ENCODE assay signal across 28 mouse cellular contexts in genomic region chr10:93239201-93239806, GRCm38 (mm10).
DNase-seq lines count a peak whose midpoint lies in the region; ATAC-seq and TF ChIP-seq lines count a peak whose summit lies in the region.
"Had no signal": no experiment of that assay in that cellular context is flagged by ENCODE, and none has a peak within 500 bp of the region (broad histone marks: within the 10 kb centered on the region; RNA-seq: fewer than 3 reads in every experiment).

No protein-coding gene starts in this region.

- no peak for TF ChIP-seq POLR2A in heart, adult 2 months (IDR thresholded peaks at IDR 0.05; ENCODE audit: insufficient read depth, low read depth, low read length)

- no peaks in the 10 kb centered on the region for H3K79me2 ChIP-seq in heart, adult 2 months (replicated peaks; ENCODE audit: control insufficient read depth, insufficient read depth, low read length)

- no peak overlapping the region for H3K4me3 ChIP-seq in heart, adult 2 months
- H3K4me3 ChIP-seq in intestine, embryonic 14.5 days (ENCODE audit: low read depth, low read length), result no peak overlapping the region
- no peak overlapping the region for H3K4me3 ChIP-seq in intestine, embryonic 15.5 days (replicated peaks)
- H3K4me3 ChIP-seq in megakaryocyte, embryonic 14.5 days (replicated peaks), result peak overlapping the region; percentile 29
- H3K4me3 ChIP-seq: embryonic facial prominence, embryonic 10.5 days; embryonic facial prominence, embryonic 15.5 days; forebrain, embryonic 12.5 days; heart, embryonic 13.5 days; hindbrain, embryonic 10.5 days; hindbrain, embryonic 15.5 days; liver, embryonic 13.5 days; lung, embryonic 15.5 days had no signal

- 46% methylated on average over 9 of the region's 9 CpGs for WGBS in heart, adult 2 months
- WGBS in intestine, embryonic 14.5 days, result 73% methylated on average over 9 of the region's 9 CpGs
- WGBS in intestine, embryonic 15.5 days, result 77% methylated on average over 9 of the region's 9 CpGs

- DNase-seq in heart, adult 2 months, result no peak
- DNase-seq in heart, adult 9 months (ENCODE audit: low spot score in 2 of 2), result no peak
- DNase-seq in intestine, embryonic 14.5 days (ENCODE audit: low spot score), result peak; percentile 20
- peak; percentile 32 for DNase-seq in kidney, postnatal 10 days
- DNase-seq in kidney, adult 18-20 months, result no peak
- DNase-seq: adrenal gland, postnatal 14 days; cerebellum, adult 11 months; cerebellum, adult 9-10 months; forebrain, postnatal 0 days; layer of hippocampus, postnatal 36 days; left cerebral cortex, postnatal 4 days; liver, embryonic 13.5 days; lung, postnatal 4 days; midbrain, embryonic 14.5 days; thymus, adult 2 months; thymus, postnatal 36 days had no signal

- intact Hi-C loops in heart, adult 2 months (cut with DNase I), result no loop called here

- peaks cover 2% of the 10 kb centered on the region for H3K4me1 ChIP-seq in heart, adult 2 months (ENCODE audit: control insufficient read depth, insufficient read depth, low read length)
- 0 out of 2 replicates have a peak, but pooled peaks cover 4% of the 10 kb centered on the region for H3K4me1 ChIP-seq in intestine, embryonic 14.5 days (replicated peaks; ENCODE audit: control insufficient read depth, insufficient read depth, low read length)
- no peaks in the 10 kb centered on the region for H3K4me1 ChIP-seq in intestine, embryonic 15.5 days (replicated peaks)
- H3K4me1 ChIP-seq in megakaryocyte, embryonic 14.5 days, result peaks cover 11% of the 10 kb centered on the region
- H3K4me1 ChIP-seq: embryonic facial prominence, embryonic 15.5 days; hindbrain, embryonic 15.5 days; liver, embryonic 13.5 days had no signal

- H3K9me3 ChIP-seq in intestine, embryonic 14.5 days (ENCODE audit: control insufficient read depth, low read length), result no peaks in the 10 kb centered on the region
- H3K9me3 ChIP-seq in intestine, embryonic 15.5 days, result no peaks in the 10 kb centered on the region
- no peaks in the 10 kb centered on the region for H3K9me3 ChIP-seq in megakaryocyte, embryonic 14.5 days
- H3K9me3 ChIP-seq: embryonic facial prominence, embryonic 10.5 days; embryonic facial prominence, embryonic 15.5 days; forebrain, embryonic 12.5 days; heart, embryonic 13.5 days; hindbrain, embryonic 10.5 days; hindbrain, embryonic 15.5 days; liver, embryonic 13.5 days; lung, embryonic 15.5 days had no signal

- TF ChIP-seq CTCF in heart, adult 2 months (IDR thresholded peaks at IDR 0.05), result no peak

- no peak for ATAC-seq in intestine, embryonic 14.5 days (replicated peaks; ENCODE audit: low FRiP score, low TSS enrichment, low read depth)
- no peak for ATAC-seq in intestine, embryonic 15.5 days
- ATAC-seq in megakaryocyte, adult 5-6 weeks (ENCODE audit: poor library complexity, severe bottlenecking), result no peak
- ATAC-seq: CD4-positive, CD25-positive, alpha-beta regulatory T cell, adult 4 months; forebrain, postnatal 0 days; inflammation-experienced regulatory T-cells, adult 6 months had no signal

- peak overlapping the region; percentile 29; the same call in 1 of the 2 replicates for H3K27ac ChIP-seq in heart, adult 2 months
- no peak overlapping the region for H3K27ac ChIP-seq in intestine, embryonic 14.5 days (ENCODE audit: low read depth)
- H3K27ac ChIP-seq in intestine, embryonic 15.5 days, result no peak overlapping the region
- H3K27ac ChIP-seq: embryonic facial prominence, embryonic 10.5 days; embryonic facial prominence, embryonic 15.5 days; forebrain, embryonic 12.5 days; heart, embryonic 13.5 days; hindbrain, embryonic 10.5 days; hindbrain, embryonic 15.5 days; liver, embryonic 13.5 days; lung, embryonic 15.5 days had no signal

- H3K4me2 ChIP-seq in intestine, embryonic 14.5 days (ENCODE audit: low read length), result no peak overlapping the region
- H3K4me2 ChIP-seq in intestine, embryonic 15.5 days (replicated peaks), result no peak overlapping the region
- H3K4me2 ChIP-seq: embryonic facial prominence, embryonic 15.5 days; forebrain, embryonic 12.5 days; heart, embryonic 13.5 days; hindbrain, embryonic 15.5 days; liver, embryonic 13.5 days; lung, embryonic 15.5 days had no signal

- H3K9ac ChIP-seq in heart, adult 2 months (ENCODE audit: low read depth, low read length), result no peak overlapping the region
- H3K9ac ChIP-seq in intestine, embryonic 14.5 days (ENCODE audit: low read length), result no peak overlapping the region
- no peak overlapping the region for H3K9ac ChIP-seq in intestine, embryonic 15.5 days
- H3K9ac ChIP-seq: embryonic facial prominence, embryonic 15.5 days; forebrain, embryonic 12.5 days; forebrain, postnatal 0 days; heart, embryonic 13.5 days; hindbrain, embryonic 15.5 days; liver, embryonic 13.5 days; lung, embryonic 15.5 days had no signal

- H3K36me3 ChIP-seq in heart, adult 2 months (ENCODE audit: control insufficient read depth, insufficient read depth, low read length), result peaks cover 19% of the 10 kb centered on the region
- H3K36me3 ChIP-seq in intestine, embryonic 14.5 days (ENCODE audit: control insufficient read depth, insufficient read depth, low read length), result peaks cover 71% of the 10 kb centered on the region
- H3K36me3 ChIP-seq in intestine, embryonic 15.5 days, result 0 out of 2 replicates have a peak, but pooled peaks cover 6% of the 10 kb centered on the region
- peaks cover 94% of the 10 kb centered on the region for H3K36me3 ChIP-seq in megakaryocyte, embryonic 14.5 days (replicated peaks; ENCODE audit: low read length)

- no peak for TF ChIP-seq EP300 in heart, adult 2 months (IDR thresholded peaks at IDR 0.05; ENCODE audit: insufficient read depth, low read depth, low read length)

- no peaks in the 10 kb centered on the region for H3K27me3 ChIP-seq in heart, adult 2 months (ENCODE audit: control insufficient read depth, insufficient read depth, low read length)
- H3K27me3 ChIP-seq in intestine, embryonic 14.5 days (replicated peaks; ENCODE audit: control insufficient read depth, insufficient read depth, low read length), result no peaks in the 10 kb centered on the region
- no peaks in the 10 kb centered on the region for H3K27me3 ChIP-seq in intestine, embryonic 15.5 days (replicated peaks)
- H3K27me3 ChIP-seq in megakaryocyte, embryonic 14.5 days (replicated peaks), result no peaks in the 10 kb centered on the region
- H3K27me3 ChIP-seq: embryonic facial prominence, embryonic 15.5 days; forebrain, embryonic 12.5 days; heart, embryonic 13.5 days; hindbrain, embryonic 15.5 days; liver, embryonic 13.5 days; lung, embryonic 15.5 days had no signal

Comparison
In these comparisons a context has a peak if more than half of its experiments do, and no peak if none do; other contexts are left out.
1. DNase-seq: peak in intestine, embryonic 14.5 days (single experiment) and kidney, postnatal 10 days (single experiment); none in heart, adult 2 months (0 of 2), heart, adult 9 months (0 of 2) and kidney, adult 18-20 months (single experiment).